Mouse (Mus musculus) telencephalon, adult 2 months (tissue): Measurements from ENCODE around the gene Gm20388.
A peak's percentile ranks its signal among the peaks of the same experiment; 100 is the strongest.

Experiments
- DNase-seq: peaks from one replicate; pipeline ENCODE4 v3.0.0-alpha.2; 2011; ENCODE audit warnings: low read depth, low spot score

Gm20388 gene

GRCm38 (mm10) chr8:121371287-121371686 lies 1460.6 kb downstream of the Gm20388 start:
- no peak for DNase-seq

DNA sequence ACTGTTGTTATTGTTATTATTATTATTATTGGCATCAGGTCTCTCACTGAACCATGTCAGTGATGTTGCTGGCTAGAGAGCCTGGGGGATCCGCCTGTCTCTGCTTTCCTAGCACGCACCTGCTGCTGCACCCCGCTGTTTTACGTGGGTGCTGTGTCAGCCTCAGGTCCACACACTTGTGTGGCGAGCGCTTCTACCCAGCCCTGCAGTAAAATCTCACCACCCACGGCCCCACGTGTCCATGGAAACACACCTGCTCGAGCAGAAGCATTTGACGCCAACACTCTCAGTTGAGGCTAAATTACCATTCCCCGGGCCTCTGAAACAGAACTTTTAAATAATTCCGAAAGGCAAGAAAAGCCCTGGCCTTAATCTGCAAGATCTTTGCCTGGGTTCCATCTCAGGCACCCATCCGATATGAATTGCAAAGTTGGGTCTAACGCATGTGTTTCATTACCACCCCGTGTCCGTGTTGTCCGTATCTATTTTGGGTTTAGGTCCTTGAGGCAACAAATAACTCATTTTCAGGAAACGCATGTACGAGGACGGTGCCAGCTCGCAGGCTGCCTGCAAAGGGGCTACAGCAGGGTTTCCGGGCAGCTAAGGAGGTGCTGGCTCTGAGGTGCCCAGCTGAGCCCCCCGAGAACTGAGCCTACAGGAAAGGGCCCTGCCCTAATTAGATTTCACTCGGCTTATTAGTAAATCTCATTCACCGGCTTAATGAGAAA lies 1461.4 kb downstream of the Gm20388 start:
- DNase-seq, result peak; percentile 72

DNA sequence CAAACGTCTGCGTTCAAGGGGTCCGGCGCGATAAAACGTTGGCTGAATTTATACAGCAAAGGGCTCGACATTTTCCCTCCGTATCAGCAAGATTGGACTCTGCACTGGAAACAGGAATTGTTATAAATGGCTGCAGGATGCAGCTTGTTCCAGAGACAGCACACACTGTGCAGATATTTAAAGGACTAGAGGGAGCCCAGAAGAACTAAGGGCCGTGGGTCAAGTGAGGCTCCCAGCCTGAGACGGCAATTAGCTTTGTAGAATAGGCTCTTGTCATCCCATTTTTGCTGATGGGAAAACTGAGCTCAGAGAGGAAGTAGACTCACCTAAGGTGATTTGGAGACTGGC lies 1462.0 kb downstream of the Gm20388 start:
- no peak for DNase-seq

DNA sequence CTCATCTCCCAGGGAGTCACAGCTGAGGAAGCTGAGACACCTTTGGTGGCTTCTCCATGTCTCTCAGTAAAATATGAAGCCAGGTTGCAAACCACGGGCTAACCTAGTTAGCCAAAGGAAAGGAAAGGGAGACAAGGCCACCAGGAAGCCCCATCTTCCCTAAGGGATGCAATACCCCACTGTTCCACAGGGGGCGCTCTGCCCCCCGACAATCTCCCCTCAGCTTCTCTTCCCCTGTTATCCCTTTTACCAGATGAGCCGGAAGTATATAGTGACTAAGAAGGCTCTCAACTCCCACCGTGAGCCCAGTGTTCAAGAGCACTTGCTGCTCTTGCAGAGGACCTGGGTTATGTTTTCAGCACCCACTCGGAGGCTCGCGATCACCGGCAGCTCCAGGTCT lies 1463.6 kb downstream of the Gm20388 start:
- no peak for DNase-seq

DNA sequence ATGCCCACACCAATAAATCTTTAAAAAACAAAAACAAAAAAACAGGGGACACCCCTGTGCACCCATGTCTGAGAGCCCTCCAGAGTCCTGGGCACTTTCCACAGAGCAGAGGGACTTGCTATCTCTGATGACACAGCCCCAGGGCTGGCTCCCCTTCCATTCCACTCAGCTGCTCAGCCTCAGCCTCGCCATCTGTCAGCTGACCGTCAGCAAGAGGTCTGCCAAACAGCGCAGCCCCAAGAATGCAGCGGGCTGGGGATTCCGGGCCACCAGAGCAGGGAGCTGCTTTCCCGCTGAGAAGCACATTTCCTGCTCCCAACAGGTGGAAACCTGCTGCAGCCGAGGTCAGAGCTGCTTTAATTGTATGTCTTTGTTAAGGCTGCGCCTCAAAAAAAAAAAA lies 1464.1 kb downstream of the Gm20388 start:
- no peak for DNase-seq

DNA sequence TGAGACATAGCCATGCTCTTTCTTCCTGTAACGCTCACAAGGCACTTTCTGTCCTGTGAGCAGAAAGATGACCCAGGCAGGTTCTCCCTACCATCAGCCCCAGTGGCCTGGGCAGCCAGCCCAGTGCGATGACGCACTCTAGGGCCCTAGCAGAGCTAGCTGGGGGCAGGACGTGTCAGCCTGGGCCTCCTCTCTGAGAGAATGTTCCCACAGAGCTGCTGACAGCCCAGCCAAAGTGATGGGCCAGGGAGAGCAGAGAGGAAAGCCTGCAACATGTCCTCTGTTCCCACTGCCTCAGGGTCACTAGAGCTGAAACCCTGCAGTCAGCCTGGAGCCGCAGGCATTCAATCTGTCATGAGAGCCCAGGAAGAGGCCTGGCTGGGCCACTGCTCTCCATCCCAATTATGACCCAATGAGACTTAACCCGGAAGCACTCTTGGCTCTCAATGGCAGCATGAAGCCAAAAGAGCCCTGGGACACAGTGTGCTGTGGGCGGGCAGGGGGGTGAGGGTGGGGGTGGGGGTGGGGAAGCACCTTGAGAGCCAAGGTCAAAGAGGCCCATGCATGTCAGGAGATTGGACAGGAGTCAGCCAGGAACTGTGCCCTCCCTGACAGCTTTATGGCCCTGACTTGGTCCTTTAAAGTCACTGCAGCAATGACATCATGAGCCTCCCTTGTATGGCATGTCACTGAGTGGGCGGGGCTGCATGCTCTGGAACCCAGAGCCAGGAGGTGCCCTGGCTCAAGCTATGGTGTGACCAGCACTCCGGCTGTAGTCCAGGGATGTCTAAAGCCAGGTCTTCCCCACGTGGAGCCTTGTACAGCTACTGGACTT lies 1465.7 kb downstream of the Gm20388 start:
- no peak for DNase-seq

- DNase-seq, result no peak
Measured at GRCm38 (mm10) chr8:121377680-121378079, 1467.0 kb downstream of the Gm20388 start.

GRCm38 (mm10) chr8:121379387-121379786 lies 1468.7 kb downstream of the Gm20388 start:
- no peak for DNase-seq

DNA sequence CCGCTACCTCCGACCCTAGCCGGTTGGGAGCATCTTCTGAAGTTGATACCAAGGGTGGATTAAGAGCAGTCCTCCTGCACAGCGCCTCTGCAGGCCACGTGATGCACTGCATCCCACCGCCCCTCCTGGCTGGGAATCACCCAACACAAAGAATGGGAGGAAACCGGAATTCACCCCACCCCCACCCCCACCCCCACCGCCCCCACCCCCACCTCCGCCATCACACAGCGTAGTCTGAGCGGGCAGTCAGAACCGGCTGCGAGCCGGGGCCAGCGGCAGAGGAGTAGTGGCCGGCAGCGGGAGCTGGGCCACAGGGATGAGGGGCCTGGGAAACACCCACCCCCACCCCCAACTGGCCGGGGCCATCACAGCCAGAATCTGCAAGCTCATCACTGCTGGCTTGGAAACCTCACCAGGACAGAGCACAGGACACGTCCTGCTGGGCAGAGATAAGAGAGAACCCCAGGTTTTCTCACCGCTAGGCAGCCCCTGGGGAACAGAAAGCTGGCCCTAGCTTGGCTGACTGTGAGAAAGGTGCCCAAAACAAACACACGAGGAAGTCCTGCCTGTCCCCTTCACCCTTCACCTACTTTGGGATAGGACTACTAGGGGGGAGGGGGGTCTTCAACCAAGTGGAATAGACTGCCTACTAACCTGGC lies 1472.1 kb downstream of the Gm20388 start:
- no peak for DNase-seq

- no peak for DNase-seq
Measured at GRCm38 (mm10) chr8:121385540-121385939, 1474.9 kb downstream of the Gm20388 start.

GRCm38 (mm10) chr8:121390608-121391007 lies 1480.0 kb downstream of the Gm20388 start:
- no peak for DNase-seq

DNA sequence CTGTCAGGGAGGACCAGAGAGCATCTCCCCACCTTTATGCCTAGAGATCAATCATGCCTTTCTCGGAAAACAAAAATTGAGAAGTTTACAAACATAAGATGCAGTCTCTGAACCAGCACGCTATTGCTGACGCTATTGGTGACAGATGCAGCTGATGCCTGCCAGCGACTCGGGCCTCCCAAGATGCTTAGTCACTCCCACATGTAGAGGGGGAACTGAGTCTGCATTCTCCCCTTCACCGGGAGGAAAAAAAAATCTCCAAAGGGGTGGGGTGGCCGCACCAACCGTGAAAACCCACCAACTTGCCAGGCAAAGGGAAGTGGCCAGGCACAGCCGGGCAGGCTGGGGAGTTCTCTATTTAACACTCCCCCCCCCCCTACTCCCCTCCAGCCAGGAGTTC lies 1480.6 kb downstream of the Gm20388 start:
- DNase-seq, result no peak

- no peak for DNase-seq
Measured at GRCm38 (mm10) chr8:121391771-121392170, 1481.1 kb downstream of the Gm20388 start.

DNA sequence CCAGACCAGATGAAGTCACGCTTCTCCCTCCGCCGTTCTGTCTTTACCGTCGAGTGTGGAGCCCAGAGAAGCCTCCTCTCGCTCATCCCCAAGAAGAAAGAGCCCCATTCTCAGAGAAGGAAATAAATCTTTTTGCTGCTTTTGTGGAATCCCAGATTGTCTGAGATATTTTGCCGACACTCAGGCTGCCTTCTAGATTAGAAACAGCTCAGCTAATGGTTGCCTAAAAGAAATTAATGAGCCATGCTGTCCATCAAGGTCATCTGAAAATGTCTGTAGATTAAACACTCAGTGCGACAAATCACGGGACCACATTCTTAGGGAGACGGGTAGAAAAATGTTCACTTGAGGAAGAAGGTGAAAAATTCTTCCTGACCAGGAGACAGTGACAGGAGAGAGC lies 1481.8 kb downstream of the Gm20388 start:
- DNase-seq, result no peak

GRCm38 (mm10) chr8:121393111-121393510 lies 1482.5 kb downstream of the Gm20388 start:
- DNase-seq, result no peak

DNA sequence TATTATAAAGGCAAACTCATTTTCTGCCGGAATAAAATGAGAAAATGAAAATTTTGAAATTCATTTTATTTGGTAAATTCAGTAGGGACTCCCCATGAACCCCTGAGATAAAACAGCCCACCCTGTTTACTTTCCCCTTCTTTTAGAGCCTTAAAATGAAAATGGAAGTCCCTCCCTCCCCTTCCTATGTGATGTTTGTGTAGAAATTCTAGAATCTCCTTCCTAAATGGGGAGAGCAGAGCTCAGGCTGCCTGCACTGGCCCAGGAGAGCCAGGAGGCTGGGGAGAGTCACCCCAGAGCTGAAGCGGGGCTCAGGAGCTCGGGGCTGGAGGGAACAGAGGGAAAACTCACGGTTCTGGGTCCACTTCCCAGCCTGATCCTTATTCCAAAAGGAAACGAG lies 1484.0 kb downstream of the Gm20388 start:
- no peak for DNase-seq

GRCm38 (mm10) chr8:121395316-121395715 lies 1484.7 kb downstream of the Gm20388 start:
- DNase-seq, result no peak

DNA sequence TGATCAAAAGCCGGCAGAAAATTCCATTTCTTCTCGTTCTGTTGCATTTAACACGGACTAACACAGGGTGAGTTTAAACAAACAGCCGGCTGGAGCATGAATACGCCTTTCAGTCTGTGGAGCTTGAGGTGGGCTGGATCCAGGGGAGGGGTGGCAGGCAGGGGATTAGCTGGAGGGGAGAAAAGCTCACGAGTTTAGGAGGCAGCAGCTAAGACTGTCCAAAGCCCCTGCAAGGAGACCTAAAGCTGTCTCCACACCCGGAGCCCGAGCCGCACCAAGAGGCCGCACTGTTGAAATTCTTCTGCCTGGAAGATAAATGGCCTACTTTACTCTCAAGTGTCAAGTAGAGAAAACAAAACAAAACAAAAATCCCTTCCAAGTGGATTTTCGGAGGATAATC lies 1485.5 kb downstream of the Gm20388 start:
- DNase-seq, result no peak

- DNase-seq, result no peak
Measured at GRCm38 (mm10) chr8:121397201-121397698, 1486.6 kb downstream of the Gm20388 start.

DNA sequence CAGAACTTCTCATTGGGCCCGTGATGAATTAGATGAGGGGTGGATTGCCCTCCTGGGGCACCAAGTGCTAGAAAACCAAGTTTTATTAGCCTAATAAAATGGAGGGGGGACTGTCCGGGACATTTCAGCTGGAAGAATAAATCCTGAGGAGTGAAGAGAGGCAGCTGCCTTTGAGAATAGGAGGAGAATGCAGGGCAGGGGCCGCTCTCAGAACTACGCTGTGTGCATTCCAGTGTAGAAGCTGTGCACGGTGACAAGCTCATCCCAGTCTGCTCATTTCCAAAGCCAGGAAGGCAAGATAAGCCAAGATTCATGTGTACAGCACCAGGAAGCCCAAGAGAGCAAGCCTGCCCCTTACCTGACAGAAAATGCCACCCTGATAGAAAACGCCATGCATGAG lies 1487.4 kb downstream of the Gm20388 start:
- DNase-seq, result no peak

- no peak for DNase-seq
Measured at GRCm38 (mm10) chr8:121398724-121399123, 1488.1 kb downstream of the Gm20388 start.

DNA sequence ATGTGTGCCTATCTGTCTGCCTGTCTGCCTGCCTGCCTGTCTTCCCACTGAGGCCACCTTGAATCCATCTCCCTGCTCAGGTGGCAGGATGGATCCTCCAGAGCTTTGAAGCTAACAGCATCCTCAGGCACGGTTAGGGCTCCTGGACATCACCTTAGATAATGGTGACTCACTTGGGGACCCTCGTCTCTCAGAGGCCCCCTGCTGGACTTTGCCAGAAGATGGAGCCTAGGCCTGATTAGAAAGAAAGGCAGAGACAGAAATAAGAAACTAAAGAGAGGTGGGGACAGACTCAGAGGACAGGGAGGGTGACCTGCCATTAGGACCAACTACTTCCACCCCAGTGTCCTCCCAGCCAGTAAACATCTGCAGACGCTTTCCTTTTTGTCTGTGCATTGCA lies 1488.5 kb downstream of the Gm20388 start:
- no peak for DNase-seq
